Mouse (Mus musculus) WW6 (cell line): Measurements from ENCODE around the gene Camk2d.
A peak's percentile ranks its signal among the peaks of the same experiment; 100 is the strongest.

Experiments
- DNase-seq: peaks from one replicate; pipeline ENCODE4 v3.0.0-alpha.2; 2013; ENCODE audit warnings: low read depth, low spot score

Gene Camk2d

DNA sequence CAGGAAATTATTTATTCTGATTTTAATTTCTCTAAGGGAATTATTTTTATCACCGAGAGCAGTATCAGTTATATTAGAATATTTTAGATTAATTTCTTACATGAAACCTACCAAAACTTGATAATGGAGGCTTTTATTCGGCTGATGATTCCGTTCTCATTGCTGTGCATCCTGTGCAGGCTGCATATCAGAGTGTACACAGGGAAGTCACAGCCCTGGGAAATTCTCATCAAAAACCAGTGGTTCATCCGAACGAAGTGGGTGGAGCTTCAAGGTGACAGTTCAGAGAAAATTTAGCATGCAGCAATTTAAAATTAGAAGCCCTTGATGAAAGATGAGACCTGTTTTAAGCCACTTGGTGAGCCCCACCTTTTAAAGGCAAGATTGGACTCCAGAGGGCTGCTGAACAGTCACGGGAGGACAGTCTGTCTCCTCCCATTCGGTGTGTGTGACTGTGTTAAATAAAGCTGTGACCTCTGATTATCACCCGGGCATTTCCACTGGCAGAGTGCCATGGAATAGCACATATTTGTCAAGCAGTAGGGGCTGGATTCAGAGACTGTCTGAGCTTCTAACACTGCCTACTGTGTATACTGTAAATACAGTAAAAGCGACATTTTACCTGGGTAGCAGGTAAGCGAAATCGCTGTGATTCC is 150.2 kb downstream of the Camk2d start:
- DNase-seq = no peak

DNA sequence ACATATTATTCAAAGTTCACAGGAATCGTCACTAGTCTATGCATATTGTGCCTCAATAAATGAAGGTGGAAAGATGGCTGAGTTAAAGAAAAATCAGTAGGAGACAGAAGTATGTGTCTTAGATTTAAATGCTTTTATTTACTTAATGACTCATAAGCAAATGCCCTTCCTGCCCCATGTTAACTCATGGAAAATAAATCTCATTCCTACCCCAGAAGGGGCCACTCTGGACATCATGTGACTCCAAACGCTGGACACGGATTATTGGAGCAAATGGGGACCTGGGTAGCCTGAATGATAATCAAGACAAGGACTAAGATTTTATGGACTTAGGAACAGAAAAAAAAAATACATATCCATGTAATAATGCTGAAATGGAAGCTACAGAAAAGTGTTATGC is 151.5 kb downstream of the Camk2d start:
- DNase-seq = no peak

DNA sequence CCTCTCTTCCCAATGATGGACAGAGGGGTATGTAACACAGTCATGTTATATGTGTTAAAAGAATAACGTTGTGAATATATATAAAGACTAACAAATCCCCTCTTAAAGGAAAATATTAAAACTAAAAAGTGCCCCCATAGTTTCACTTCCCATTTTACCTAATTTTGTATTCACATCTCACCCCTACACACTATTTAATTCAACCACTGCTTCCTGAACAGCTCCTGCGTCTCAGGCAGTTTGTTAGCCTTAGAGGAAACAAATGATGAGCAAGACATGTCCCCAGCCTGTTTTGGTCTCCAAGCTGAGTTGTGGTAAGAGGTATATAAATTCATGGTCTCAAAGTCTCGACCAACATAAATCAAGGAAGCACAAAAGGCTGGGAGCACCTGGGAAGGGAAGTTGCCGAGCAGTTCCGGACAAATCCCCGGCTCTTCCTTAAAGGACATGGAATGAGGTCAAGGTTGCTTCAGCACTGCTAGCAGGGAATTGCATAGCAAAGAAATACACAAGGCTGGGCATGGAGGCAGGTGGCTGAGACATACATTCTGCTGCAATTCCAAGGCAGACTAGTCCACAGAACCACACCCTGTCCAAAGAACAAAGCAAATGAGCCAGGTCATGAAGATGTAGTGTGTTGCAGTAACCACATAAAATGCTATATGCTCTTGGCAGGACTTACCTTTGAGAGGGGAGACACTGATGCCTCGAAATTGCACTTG is 155.4 kb downstream of the Camk2d start:
- DNase-seq = no peak

DNA sequence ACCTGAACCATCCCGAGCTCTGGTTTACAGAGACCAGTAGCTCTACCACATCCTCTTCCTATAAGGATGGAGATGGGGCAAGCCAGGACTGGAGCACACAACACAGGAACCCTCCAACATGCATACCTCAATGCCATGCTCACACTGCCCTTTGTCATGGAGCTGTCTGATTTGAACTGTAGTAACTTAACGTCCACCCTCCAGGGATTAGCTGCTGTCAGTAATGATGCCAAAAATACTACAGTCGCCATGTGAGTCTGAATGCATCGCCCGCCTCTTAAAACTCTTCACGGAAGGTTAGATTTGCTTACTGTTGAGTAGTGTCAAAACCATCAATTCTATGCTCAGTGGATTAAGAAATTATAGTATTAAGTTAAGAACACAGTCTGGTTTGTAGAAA is 156.9 kb downstream of the Camk2d start:
- no peak for DNase-seq

DNA sequence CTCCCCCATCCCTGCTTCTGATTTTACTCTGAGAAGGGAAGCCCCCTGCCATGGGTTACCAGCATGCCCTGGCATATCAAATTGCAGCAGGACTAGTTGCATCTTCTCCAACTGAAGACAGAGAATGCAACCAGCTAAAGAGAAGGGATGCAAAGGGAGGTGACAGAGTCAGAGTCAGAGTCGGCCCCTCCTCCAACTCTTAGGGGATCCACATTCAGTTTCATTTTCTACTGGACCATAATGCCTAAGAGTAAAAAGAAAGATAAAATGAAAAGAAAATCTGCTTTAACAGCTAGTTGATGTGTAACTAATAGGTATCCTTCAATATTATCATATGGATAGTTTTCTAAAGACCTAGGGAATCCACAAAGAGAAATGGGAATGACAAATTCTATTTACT is 162.3 kb downstream of the Camk2d start:
- DNase-seq = no peak

DNA sequence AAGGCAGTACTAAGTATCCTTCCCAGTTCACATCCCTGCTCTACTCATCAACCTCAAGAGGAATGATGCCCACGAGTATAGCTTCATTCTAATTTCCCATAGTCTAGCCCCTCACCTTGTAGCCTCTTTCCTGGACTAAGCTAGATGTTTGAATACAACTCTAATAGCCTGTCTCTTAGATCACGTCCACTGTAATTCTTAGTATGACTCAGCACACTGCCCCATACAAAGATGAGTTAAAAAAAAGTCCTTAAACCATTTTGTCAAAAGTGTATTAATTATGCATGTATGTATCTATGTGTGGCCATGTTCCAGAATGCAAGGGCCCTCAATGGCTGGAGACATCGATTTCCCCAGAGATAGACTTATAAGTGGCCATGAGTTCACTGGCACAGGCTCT is 164.5 kb downstream of the Camk2d start:
- no peak for DNase-seq

DNA sequence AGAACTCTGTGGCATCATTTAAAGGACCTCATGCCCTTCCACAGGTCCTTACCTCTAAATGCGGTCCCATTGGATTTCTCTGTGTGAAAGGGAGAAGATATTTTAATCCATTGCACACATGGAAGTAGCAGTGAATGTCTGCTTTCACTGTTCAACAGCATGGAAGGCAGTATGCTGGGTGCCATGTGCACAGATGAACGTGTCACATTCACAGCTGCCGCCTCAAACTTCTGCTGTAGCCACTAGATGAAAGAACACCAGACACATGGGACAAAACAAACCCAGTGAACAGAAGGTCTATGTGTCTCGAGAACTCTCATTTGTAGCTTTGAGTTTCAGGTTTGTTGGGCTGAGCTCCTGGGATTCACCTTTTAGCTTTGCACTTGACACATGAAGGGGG is 168.6 kb downstream of the Camk2d start:
- no peak for DNase-seq

DNA sequence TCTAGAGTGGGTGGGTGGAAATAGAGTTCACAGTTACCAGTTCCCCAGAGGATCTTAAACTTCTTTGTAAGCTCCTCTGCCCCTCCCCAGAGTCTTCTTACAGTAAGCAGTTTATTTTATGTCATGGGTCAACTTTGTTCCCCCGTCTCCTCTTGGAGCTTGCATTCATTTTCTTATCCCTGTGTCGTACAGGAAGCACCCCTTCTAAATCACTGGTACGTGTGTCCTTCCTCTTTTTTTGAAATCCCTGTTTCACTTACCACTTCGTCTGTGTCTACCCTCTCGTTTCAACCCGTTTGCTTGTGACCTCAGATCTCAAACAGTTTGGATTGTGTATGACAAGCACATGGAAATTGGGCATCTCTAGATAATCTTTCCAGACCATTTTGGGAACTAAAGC is 174.0 kb downstream of the Camk2d start:
- no peak for DNase-seq

DNA sequence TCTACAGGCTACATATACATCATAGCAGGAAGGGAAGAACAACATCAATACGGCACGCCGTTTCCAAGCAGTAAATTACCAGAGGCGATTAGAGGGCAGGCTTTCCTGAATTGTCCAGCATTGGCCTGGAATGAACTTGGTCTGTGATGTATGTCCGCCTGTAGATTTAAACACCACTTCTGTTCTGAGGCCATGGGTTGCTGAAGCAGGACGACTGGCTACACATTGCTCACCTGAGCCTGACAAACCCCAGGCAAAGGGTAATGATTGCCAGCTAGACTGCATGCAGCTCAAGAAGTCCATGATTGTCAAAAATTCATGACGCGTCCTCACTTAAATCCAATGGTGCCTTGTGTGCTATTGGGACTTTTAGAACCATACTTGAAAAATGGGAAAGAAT is 174.9 kb downstream of the Camk2d start:
- DNase-seq = no peak

DNA sequence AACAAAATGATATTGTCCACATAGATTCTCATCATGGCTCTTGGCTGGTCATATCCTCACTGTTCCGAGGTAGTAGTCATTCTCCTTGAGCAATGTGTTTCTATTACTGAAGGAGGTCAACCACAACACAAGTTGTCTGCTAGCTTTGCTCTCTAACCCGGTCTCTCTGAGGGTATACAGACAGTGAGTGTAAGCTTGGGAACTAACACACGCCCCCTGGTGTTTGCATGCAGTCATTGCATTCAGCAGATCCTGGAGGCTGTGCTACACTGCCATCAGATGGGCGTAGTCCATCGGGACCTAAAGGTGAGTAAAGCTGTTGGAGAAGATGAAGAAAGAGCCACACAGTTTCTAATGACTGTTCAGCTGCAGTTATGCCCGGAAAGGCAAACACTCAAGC is 175.4 kb downstream of the Camk2d start:
- peak; percentile 54 for DNase-seq

DNA sequence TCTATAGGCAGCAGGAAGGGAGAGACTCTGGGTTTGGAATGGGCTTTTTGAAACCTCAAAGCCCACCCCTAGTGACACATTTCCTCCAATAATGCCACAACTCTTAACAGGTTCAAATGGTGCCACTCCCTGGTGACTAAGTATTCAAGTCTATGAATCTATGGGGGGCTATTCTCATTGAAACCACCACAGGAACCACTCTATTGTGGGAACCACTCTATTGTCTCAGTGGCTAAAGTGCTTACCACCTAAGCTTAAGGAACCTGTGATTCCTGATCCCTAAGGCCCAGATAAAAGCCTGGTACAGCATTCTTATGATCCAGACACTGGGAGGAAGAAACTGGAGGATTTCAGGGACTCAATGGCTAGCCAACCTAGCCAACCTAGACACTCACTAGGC is 179.9 kb downstream of the Camk2d start:
- DNase-seq = no peak

DNA sequence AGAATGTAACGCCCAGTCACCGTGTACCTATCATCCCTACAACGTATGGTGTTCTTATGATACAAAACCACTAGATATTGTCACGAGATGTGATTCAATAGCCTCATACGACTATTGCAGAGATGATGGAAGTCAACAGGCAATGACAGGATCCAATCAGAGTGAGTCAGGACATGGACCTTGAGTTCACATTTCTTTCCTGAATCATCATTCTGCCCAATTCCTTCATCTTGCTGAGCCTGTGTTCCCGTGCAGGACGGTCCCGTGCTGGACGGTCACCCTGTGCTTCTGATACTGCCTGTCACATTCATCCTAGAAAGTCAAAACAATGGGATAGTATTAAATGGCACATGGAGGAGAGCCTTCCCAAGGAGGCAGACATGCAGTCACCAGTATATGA is 181.0 kb downstream of the Camk2d start:
- DNase-seq = no peak

DNA sequence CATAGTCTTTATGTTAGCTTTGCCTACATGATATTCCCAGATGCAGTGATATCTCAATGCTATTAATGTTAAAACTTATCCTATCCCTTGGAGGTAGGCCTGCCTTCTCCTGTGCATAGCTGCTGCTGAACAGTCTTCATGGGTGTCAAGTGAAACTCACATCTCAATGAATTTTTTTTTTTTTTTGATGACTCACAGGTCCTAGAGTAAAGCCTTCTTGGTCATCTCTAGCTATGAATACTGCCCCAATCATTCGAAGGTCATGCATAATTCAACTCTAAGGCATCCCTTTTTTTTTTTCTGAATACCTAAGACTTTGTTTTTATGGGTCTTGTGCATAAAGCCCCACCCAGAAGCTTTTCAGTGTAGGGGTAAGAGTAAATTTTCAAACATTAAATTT is 181.8 kb downstream of the Camk2d start:
- DNase-seq = no peak

DNA sequence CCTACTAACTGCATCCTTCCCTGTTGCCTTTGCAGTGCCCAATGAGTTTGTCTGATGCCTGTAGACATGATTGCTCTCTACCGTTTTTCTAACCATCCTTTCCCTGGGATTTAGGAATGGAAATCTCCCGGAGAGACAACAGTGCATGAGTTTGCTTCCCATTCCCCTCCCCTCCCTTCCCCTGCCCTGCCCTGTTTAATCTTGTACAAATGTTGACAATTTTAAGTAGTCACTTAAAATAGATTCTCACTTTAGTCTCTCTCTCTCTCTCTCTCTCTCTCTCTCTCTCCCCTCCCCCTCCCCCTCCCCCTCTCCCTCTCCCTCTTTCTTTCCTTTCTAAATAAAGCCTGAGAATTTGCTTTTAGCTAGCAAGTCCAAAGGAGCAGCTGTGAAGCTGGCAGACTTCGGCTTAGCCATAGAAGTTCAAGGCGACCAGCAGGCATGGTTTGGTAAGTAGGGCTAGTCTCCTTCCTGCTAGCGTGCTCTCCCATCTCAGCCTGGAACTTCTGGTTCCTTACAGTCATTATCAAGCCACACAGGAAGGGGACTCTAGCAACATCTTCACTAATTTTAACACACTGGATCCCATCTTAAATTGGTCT is 184.0 kb downstream of the Camk2d start:
- no peak for DNase-seq

DNA sequence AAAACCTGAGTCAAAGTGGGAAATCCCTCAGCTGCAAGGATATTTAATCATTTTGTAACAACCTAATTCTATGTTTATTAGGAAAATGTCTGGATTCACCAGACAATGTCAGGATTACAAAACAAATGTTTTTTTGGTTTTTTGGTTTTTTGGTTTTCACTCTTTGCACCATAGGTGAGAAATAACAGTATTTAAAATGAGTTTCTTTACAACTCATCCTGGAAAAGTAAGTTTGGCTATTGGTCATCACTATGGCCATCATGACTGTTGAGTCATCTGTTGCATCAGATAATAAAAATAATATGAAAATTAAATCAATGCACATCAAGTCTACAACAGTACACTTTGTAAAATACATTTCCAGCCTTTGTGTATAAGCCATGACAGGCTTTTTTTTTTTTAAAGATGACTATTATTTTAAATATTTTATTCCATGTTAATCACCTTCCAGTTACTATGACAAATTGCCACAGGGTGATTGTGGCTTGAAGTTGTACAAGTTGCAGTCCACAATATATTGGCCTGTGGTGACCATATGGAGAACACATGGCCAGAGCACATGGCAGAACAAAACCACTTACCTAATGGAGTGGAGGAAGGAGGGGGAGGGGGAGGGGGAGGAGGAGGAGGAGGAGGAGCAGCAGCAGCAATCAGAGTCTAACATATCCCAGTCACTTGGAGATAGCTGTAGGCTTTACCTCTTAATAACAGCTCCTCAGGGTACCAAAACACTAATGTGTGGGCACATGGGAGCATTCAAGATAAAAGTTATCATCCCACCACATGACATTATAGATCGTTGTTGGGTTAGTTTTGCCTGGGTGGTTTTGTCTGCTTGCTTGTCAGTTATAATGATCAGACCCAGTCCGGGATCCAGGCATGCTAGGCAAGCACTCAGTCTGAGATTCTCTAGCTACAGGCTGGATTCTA is 197.2 kb downstream of the Camk2d start:
- no peak for DNase-seq

DNA sequence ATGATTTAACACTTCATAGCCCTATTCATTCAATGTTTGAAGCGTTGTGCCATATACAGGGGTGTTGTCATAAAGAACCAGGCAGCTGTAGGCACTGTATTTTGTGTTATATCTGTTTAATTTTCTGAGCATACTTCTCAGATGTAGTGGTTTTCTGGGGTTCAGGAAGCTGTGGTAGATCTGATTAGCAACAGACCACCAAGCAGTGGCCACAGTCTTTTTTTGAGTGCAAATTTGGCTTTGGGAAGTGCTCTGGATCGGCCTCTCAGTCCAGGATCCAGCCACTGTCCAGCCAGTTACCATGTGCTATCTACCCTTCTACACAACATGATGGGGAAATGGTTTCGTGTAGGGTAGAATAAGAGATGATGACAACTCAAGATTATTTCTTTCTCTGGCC is 199.8 kb downstream of the Camk2d start:
- DNase-seq = no peak

DNA sequence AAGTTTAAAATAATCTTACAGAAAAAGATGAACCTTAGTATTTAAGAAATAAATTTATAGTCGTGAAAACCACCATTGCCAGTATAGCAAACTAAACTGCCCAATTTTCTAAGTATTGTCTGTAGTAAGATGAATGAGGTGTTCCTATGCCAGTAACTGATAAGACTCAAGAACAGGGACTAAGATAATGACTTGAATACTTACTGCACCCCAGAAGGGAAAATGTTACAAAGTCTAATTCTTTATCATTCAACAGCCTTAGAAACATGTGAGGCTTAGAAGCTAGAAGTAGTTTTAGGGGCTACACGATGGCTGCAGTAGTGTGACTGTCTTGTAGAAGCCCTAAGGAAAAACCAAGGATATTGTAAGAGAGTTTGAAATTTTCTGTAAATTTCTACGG is 200.9 kb downstream of the Camk2d start:
- no peak for DNase-seq

DNA sequence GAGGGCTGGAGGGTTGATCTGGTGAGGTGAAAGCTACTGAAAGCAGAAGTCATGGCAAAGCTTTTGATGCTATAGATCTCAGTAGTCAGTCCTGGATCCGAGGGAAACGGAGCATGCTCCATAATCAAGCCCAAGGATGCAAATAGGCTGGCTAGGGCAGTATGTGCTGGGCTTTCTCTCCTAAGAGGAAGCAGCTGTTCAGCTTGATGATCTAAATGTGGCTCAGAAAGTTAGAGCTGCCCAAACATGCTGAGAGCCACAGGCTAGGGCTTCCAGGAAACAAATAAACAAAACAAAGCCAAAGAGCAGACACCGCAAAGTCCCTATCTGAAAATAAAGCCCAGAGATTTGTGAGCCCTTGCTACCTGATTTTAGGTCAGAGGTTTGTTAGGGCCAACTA is 201.7 kb downstream of the Camk2d start:
- no peak for DNase-seq

DNA sequence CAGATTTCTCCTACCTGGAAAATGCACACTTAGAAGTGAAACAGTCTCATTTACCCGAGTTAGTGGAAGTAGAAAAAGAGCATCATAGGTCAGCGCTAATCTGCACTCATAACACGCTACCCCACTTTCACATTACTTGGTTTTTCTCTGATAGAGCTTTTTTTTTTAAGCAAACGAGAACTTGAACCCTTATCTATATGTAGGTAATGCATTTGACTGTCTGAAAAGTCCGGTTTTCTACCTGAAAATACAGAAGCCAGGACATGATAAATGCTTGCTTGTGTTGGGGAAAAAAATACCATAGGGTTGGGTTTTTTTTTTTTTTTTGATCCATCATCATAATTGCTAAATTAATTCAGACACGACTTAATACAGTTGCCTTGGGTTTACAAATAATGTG is 206.9 kb downstream of the Camk2d start:
- DNase-seq = no peak

DNA sequence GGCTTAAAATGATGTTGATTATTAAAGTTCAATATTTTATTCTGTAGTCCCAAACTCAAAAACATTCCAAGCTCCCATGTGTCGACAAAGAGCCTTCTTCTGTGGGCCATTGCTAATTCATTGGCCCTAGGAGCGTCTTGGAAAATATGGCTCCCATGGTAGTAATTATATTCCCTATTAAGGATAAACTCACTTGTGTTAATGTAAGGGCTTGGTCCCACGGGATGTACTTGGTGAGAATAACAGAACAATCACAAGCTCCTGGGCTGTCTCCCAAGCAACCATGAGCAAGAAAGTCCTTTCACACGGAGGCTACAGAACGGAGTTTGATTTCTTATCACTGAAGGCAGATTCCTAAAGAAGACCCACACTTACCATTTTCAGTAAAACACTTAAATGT is 208.9 kb downstream of the Camk2d start:
- no peak for DNase-seq

DNA sequence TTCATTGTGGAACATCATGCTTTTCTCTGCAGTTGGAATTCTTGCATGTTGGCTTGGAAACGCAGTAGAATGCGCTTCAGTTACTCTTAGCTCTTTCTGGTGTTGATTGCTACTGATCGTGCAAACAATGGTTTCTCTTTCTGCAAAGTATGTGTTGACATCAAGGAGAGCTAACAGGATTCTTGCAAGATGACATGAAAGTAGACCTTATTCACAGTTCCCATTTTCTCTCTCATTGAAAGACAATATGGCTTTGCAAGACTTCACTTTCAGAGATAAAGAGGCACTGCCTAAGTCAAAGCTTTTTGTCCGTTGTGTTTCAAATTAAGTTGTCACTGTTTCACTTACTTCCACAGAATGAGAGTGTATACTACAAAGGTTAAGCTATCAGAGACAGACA is 210.0 kb downstream of the Camk2d start:
- DNase-seq = no peak

DNA sequence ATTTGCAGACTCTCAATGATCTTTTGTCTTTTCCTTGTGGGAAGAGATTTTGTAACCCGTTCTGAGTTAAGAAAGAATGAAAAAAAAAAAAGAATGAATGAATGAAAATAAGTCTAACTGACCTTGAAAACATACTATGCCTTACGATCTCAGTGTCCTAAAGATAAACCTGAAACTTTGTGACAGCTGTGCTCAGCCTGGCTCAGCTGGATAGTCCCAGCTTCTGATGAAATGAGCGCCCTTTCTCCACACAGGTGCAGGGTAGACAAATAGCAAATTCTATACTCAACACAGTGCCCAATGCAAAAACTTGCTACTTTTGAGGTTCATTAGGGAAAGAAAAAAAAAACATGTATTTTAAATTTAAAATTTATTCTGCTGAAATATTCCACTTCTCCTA is 213.8 kb downstream of the Camk2d start:
- DNase-seq = no peak
